Mouse (Mus musculus): ENCODE data around the gene Tha1.

DNA sequence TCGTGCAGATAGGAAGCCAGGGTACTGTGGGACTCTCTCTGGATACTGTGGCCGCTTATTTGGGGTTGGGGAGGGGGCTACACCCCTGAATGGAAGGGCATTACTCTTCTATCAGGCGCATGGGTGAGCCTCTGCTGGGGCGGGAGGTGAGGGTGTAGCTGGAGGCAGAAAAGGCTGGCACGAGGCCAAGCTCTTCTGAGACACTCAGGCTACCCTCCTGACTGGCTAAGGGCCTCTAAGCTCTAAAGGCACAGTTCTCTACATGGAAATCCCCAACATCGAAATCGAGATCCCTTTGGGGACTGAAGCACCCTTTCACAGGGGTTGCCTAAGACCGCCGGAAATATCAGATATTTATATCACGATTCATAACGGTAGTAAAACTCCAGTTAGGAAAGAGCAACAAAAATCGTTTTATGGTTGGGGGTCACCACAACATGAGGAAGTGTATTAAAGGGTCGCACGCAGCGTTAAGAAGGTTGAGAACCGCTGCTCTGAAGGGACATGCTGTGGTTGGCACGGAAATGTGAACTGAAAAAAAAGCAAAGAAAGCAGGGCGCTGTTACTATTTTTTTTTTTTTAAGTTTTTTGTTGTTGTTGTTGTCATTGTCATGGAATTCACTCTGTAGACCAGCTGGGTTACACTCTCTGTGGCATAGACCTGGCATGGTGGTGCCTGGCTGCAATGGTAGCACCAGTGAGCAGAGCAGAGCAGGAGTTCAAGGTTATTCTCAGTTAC lies 45.0 kb downstream of the Tha1 start:
- TF ChIP-seq CTCF (IDR thresholded peaks at IDR 0.05; ENCODE audit: extremely low read depth, insufficient read depth, low read length) (no peak), POLR2A (IDR thresholded peaks at IDR 0.05; ENCODE audit: extremely low read depth, insufficient read depth, low read length) (no peak)
